Mouse (Mus musculus) kidney, adult 2 months (tissue): Measurements from ENCODE around the gene Pde1a. TPM values are rescaled to one million over a fixed set of nuclear protein-coding genes. Genes with fewer than 3 reads are reported as not detected.

Experiments used
- DNase-seq: peaks from one replicate; pipeline ENCODE4 v3.0.0; 2021
- H3K27ac ChIP-seq: fragments of 200-500 bp; 2 replicates; pipeline ENCODE4 v1.5.1; 2012; ENCODE audit warnings: low read depth, low read length, control low read depth, inconsistent platforms; ENCODE audit not compliant: insufficient read depth
- H3K27me3 ChIP-seq: fragments of 200-500 bp; replicated peaks from 2 replicates; pipeline ENCODE4 v1.6.1; 2012; ENCODE audit warnings: mild to moderate bottlenecking, moderate library complexity, low read length, inconsistent platforms; ENCODE audit not compliant: control insufficient read depth, insufficient read depth
- H3K36me3 ChIP-seq: fragments of 200-500 bp; 2 replicates; pipeline ENCODE4 v1.6.1; 2012; ENCODE audit warnings: mild to moderate bottlenecking, moderate library complexity, low read length, inconsistent platforms; ENCODE audit not compliant: control insufficient read depth, insufficient read depth
- H3K4me1 ChIP-seq: fragments of 200-500 bp; 2 replicates; pipeline ENCODE4 v1.6.1; 2011; ENCODE audit warnings: low read length; ENCODE audit not compliant: control insufficient read depth, insufficient read depth
- H3K4me3 ChIP-seq: fragments of 200-500 bp; 2 replicates; pipeline ENCODE4 v1.5.1; 2011; ENCODE audit warnings: mild to moderate bottlenecking, low read depth, low read length, control low read depth; ENCODE audit not compliant: insufficient read depth
- CTCF ChIP-seq: fragments of 200-500 bp; conservative IDR thresholded peaks from 2 replicates; pipeline ENCODE4 v1.5.1; 2011; ENCODE audit warnings: low read depth, mild to moderate bottlenecking, control low read depth, low read length, moderate library complexity, mixed read lengths; ENCODE audit not compliant: insufficient read depth, insufficient read length
- POLR2A ChIP-seq: fragments of 200-500 bp; IDR thresholded peaks from one replicate; pipeline ENCODE4 v1.6.1; 2011; ENCODE audit warnings: low read depth, low read length, control low read depth
- WGBS: fragments of 180-500 bp; shearing (Covaris S2); methylation state at CpG from one replicate; pipeline ENCODE4 v1.1.7; 2018; 5-methylcytosine and 5-hydroxymethylcytosine counted together
- polyA plus RNA-seq: library from polyadenylated mRNA; depleted of rRNA; stranded (reverse); fragments of >200 nt; gene quantifications from 2 replicates; pipeline ENCODE4 v1.2.3, GENCODE M21; 2012

Pde1a gene
- polyA plus RNA-seq, 1 experiment = 67.3 TPM

GRCm38 (mm10) chr2:80046751-80047513 lies 82.3 kb downstream of the Pde1a start:
- H3K36me3 ChIP-seq = no peaks in the 10 kb centered on the region
- WGBS = 83% methylated on average over 4 of the region's 4 CpGs
- DNase-seq = no peak
- H3K4me3 ChIP-seq = no peak overlapping the region
- no peaks in the 10 kb centered on the region for H3K4me1 ChIP-seq
- TF ChIP-seq POLR2A = no peak
- no peak for TF ChIP-seq CTCF
- H3K27ac ChIP-seq = no peak overlapping the region
- H3K27me3 ChIP-seq = no peaks in the 10 kb centered on the region

GRCm38 (mm10) chr2:80038642-80039445 lies 90.4 kb downstream of the Pde1a start:
- TF ChIP-seq POLR2A (no peak), CTCF (no peak)
- peak; percentile 68 for DNase-seq
- 21% methylated on average over 10 of the region's 10 CpGs for WGBS
- Histone ChIP-seq H3K4me3 (peak overlapping the region; percentile 89), H3K4me1 (peaks cover 2% of the 10 kb centered on the region; the same call in 1 of the 2 replicates), H3K27me3 (no peaks in the 10 kb centered on the region), H3K27ac (peak overlapping the region; percentile 93), H3K36me3 (no peaks in the 10 kb centered on the region)

GRCm38 (mm10) chr2:80037971-80038370 lies 91.3 kb downstream of the Pde1a start:
- 37% methylated on average over 5 of the region's 5 CpGs for WGBS
- no peaks in the 10 kb centered on the region for H3K36me3 ChIP-seq
- peak overlapping the region; percentile 89 for H3K4me3 ChIP-seq
- H3K27me3 ChIP-seq = no peaks in the 10 kb centered on the region
- DNase-seq = peak; percentile 33
- peak overlapping the region; percentile 93 for H3K27ac ChIP-seq
- TF ChIP-seq POLR2A (no peak), CTCF (no peak)
- peaks cover 2% of the 10 kb centered on the region; the same call in 1 of the 2 replicates for H3K4me1 ChIP-seq

- DNase-seq = peak; percentile 80
- Histone ChIP-seq H3K4me3 (no peak overlapping the region), H3K4me1 (peaks cover 3% of the 10 kb centered on the region), H3K27ac (peak overlapping the region; percentile 75), H3K27me3 (no peaks in the 10 kb centered on the region), H3K36me3 (no peaks in the 10 kb centered on the region; the same call in 1 of the 2 replicates)
- TF ChIP-seq CTCF (no peak), POLR2A (no peak)
- 37% methylated on average over 2 of the region's 2 CpGs for WGBS
Measured at GRCm38 (mm10) chr2:80029051-80029450, 100.2 kb downstream of the Pde1a start.

- no peaks in the 10 kb centered on the region; the same call in 1 of the 2 replicates for H3K36me3 ChIP-seq
- H3K27me3 ChIP-seq = no peaks in the 10 kb centered on the region
- no peak for TF ChIP-seq CTCF
- no peak for TF ChIP-seq POLR2A
- no peaks in the 10 kb centered on the region; the same call in 1 of the 2 replicates for H3K4me1 ChIP-seq
- H3K27ac ChIP-seq = 0 out of 2 replicates have a peak overlapping the region, but pooled peaks have one; percentile 27
- DNase-seq = no peak
- WGBS = 92% methylated on average over 1 of the region's 1 CpGs
- no peak overlapping the region for H3K4me3 ChIP-seq
Measured at GRCm38 (mm10) chr2:80026053-80026452, 103.2 kb downstream of the Pde1a start.

- DNase-seq = no peak
- Histone ChIP-seq H3K36me3 (no peaks in the 10 kb centered on the region; the same call in 1 of the 2 replicates), H3K4me1 (no peaks in the 10 kb centered on the region; the same call in 1 of the 2 replicates), H3K27me3 (no peaks in the 10 kb centered on the region), H3K4me3 (no peak overlapping the region), H3K27ac (no peak overlapping the region)
- TF ChIP-seq POLR2A (no peak), CTCF (no peak)
- 81% methylated on average over 1 of the region's 1 CpGs for WGBS
Measured at GRCm38 (mm10) chr2:80025597-80025996, 103.7 kb downstream of the Pde1a start.

GRCm38 (mm10) chr2:80025038-80025437 lies 104.2 kb downstream of the Pde1a start:
- H3K4me3 ChIP-seq = no peak overlapping the region
- no peaks in the 10 kb centered on the region for H3K27me3 ChIP-seq
- H3K27ac ChIP-seq = no peak overlapping the region
- no peak for DNase-seq
- no peaks in the 10 kb centered on the region for H3K36me3 ChIP-seq
- 68% methylated on average over 1 of the region's 1 CpGs for WGBS
- TF ChIP-seq POLR2A (no peak), CTCF (no peak)
- no peaks in the 10 kb centered on the region; the same call in 1 of the 2 replicates for H3K4me1 ChIP-seq
